Mouse (Mus musculus) embryo, embryonic 11.5 days (tissue): ENCODE results near the gene Unc80.
"Not testable (repeated sequence)": the region's sequence is repeated elsewhere in the genome, so short reads cannot be mapped to it uniquely, and the experiment has no call there.

ENCODE experiments used
- DNase-seq: peaks from one replicate; pipeline ENCODE4 v3.0.0-alpha.2; 2012; ENCODE audit warnings: low read depth, low spot score

Gene Unc80

DNA sequence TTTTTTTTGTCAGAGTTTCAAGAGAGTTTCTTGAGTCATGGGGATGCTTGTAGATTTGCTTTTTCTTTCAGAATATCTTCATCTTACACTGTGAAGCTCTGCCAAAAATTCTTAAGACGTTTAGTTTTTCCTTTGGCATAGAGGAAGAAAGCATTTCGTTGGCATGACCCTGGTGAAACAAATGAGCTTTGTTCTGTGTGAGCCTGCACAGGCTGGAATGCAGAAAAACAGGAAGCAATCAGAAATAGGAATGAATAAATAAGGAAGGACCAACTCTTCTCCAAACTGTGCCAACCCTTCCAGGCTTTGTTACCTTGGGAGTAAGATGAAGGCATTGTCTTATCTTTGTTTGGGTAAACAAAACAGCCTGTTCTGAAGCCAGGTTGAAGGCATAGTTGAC, 149.0 kb downstream of the Unc80 start:
- no peak for DNase-seq

DNA sequence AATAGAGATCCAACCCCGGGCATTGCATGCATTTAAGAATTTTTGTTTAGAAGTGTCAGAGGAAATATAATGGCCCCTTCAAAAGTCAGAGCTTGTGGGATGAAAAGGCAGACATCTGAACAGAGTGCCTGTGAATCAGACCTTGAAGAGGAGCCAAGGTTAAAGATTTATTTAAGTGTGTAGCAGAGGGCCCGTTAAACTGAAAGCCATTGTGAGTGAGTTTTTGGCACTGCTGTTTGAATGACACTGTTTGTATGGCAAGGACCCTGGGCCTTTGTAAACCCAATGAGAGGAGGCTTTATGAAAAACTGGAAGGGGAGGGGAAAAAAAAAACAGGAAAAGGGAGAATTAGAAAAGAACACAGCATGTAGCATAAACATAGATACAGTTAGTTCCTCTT, 170.0 kb downstream of the Unc80 start:
- no peak for DNase-seq

DNA sequence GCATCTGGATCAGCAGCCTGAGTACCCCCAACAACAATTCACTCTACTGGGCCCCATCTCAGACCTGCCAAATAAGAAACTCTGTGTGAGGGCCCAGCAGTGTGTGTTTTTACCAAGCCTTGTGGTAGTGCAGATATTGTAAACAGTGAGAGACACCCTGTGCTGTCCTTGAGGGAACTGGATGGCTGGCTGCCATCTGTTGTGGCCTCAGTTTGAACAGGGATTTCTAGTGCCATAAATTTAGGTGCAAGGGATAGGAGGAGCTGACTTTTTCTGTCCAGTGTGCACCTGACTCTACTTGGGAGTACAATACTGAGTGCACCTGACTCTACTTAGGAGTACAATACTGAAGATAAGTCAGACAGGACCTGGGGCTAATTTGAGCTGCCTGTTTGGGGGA, 178.7 kb downstream of the Unc80 start:
- no peak for DNase-seq

- DNase-seq = no peak
Measured at GRCm38 (mm10) chr1:66649568-66649967, 181.4 kb downstream of the Unc80 start.

DNA sequence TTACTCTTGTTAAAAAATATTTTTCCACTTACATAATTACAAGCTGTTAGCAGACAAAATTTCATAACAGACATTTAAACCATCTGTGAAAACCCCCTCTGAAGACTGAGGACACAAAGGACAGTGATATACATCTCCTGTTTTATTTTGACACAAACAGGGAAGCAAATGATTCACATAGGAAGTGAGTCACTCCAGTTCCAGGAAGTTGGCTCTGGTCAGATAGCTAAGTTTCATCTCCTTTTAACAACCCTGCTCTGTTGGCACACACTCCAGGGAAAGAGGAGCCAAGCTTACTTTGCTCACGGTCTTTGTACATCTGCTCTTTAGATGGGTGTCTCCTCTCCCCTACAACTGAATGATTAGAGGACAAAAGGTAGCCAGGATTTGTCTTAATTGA, 181.8 kb downstream of the Unc80 start:
- DNase-seq = no peak

GRCm38 (mm10) chr1:66655119-66655746, 187.1 kb downstream of the Unc80 start:
- DNase-seq = peak; percentile 19

- peak; percentile 40 for DNase-seq
Measured at GRCm38 (mm10) chr1:66655747-66656119, 187.6 kb downstream of the Unc80 start.

GRCm38 (mm10) chr1:66671475-66671874, 203.3 kb downstream of the Unc80 start:
- DNase-seq = no peak

DNA sequence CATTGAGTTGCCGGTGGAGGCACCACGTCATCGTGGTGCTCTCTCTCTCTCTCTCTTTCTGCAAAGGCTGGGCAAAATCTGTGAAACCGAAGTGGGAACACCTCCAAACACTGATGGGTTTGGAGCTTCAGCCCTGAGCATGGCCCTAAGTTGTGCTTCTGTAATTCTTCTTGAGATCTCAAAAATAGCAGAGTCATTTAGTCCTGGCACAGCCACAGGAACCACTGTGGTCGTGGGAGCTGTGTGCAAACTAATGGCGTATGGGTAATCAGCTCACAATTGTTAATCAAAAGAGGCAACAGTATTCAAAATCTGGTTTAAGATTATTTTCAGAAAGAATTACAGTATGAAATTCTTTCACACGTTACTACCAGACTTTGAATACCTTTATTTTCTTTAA, 204.6 kb downstream of the Unc80 start:
- no peak for DNase-seq

- no peak for DNase-seq
Measured at GRCm38 (mm10) chr1:66677928-66678327, 209.8 kb downstream of the Unc80 start.

DNA sequence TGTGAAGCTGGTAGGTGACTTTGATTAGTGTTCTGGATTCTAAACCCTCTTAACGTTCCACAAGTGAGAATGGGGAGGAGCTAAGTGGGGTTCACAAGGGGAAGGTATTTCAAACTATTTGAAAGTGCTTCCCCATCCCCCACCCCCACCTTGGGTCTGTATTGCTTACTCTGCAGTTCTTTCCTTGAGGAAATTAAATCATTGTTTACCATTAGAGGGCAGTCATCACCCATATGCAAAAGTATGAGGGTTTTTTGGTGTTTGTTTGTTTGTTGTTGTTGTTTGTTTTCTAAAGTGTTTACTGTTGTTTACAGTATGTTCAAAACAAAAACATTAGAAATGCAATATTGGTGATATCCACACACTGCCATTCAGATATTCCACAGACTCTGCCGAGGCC, 210.5 kb downstream of the Unc80 start:
- DNase-seq = no peak

- DNase-seq = no peak
Measured at GRCm38 (mm10) chr1:66682974-66683373, 214.8 kb downstream of the Unc80 start.

DNA sequence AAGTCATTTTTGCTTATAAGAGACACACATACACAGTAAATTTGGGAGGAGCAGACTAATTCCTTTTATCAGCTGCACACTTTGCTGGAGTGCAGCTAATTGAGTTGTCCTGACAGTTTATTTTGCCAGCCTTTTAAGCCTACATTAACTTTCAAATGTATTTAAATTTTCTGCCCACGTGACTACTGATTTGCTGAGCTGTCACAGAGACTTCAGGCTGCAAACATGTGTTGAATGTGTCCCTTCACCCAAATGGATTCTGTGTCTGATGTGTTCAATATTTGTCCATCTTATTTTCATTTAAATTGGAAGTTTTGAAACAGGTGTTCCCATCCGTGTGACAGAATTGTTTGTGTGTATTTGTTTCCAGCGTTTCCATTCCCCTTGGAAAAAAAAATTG, 223.6 kb downstream of the Unc80 start:
- no peak for DNase-seq

- no peak for DNase-seq
Measured at GRCm38 (mm10) chr1:66692308-66692707, 224.1 kb downstream of the Unc80 start.

GRCm38 (mm10) chr1:66692780-66693392, 224.7 kb downstream of the Unc80 start:
- no peak for DNase-seq

- DNase-seq = no peak
Measured at GRCm38 (mm10) chr1:66694266-66694665, 226.1 kb downstream of the Unc80 start.

DNA sequence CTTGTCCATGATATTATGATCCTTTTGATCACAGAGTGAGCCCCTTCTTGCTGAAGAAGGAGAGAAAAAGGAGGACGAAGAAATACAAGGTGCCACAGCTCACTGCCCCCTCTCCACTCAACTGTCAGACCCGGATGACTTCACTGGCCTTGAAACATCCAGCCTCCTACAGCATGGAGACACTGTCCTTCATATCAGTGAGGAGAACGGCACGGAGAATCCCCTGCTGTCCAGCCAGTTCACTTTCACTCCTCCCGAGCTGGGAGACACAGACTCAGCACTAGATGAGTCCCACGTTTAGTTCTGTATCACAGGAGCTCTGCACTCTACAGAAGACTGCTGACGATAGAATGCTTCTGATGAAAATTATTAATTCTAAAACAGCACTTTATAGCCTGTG, 227.1 kb downstream of the Unc80 start:
- DNase-seq = no peak

- not testable (repeated sequence) for DNase-seq
Measured at GRCm38 (mm10) chr1:66699630-66700029, 231.5 kb downstream of the Unc80 start.

DNA sequence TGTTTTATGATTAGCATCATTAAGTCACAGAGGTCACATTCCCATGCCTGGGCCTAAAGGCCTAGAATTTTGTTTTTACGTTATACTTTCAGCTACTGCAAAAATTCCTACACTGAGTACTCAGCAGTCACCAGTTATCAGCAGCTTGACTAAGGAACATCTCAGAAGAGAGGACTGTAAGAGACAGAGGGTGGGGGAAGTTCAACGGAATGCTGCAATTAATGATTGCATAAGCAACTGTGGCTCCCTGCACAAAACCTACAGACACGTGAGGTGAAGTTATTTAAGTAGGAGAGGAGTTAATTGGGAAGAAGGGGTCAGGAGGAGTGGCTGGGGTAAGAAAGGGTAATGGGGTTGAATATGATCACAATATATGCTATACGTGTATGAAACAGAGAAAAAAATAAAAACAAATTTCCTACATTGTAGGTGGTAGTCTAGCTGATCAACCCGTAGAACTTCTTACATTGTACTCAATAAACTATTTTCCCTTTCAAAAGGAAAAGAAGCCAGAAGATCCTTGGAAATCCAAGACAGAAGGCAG, 232.1 kb downstream of the Unc80 start:
- no peak for DNase-seq

GRCm38 (mm10) chr1:66700693-66701575, 232.8 kb downstream of the Unc80 start, which contains the start of gene Rpe:
TSS of gene Rpe (plus strand) at chr1:66700831.
- DNase-seq = peak; percentile 87

DNA sequence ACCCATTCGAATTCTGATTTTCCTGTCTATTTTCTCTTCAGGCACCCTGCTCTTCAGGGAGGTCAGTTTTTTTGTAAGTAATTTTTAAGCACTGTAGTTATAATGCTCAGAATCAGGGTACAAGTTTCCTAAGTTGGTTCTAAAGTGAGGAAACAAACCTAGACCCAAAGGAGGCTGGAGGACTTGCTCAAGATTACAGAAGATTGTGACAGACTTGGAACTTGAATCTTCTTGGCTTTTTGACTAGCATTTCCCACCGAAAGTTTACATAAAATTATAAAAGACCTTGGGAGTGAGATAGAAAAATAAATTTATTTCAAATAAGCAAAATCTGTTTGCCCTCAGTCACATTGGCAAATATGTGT, 233.4 kb downstream of the Unc80 start:
- no peak for DNase-seq

GRCm38 (mm10) chr1:66702623-66703345, 234.6 kb downstream of the Unc80 start:
- no peak for DNase-seq
